Mouse (Mus musculus): ENCODE data around the gene Cfap157.

Gene Cfap157

DNA sequence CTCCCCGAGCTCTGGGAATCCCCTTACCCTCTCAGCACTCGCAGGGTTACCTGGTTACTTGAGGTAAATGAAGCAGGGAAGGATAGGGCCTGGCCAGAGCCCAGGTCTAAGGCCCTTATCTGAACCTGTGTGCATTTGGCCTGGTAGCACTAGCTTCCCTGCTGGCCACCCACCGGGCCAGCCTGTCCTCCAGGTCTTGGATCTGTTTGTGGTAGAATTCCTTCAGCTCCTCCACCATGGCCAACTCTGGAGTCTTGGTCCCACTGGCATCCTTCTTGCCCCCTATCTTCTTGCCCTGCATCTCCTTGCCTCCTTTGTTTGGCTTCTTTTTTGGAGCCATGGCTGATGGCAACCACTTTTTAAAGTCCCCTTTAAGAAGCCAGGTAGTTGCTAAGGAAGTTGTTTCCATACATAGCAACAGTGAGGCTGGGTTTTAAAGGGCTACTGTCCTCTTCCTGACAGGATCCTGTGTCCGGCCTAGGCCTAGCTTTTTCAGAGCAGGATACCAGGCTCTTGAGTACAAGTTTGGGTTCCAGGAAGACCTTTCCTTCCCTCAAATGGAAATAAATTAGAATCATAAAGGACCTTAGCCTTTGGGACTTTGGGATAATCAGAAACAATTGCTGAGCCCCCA, at the start of gene Cfap157:
Cfap157 (minus strand) TSS at position 381 of the 634 bp plus-strand sequence.
- DNase-seq (ENCODE audit: low spot score), result no peak

DNA sequence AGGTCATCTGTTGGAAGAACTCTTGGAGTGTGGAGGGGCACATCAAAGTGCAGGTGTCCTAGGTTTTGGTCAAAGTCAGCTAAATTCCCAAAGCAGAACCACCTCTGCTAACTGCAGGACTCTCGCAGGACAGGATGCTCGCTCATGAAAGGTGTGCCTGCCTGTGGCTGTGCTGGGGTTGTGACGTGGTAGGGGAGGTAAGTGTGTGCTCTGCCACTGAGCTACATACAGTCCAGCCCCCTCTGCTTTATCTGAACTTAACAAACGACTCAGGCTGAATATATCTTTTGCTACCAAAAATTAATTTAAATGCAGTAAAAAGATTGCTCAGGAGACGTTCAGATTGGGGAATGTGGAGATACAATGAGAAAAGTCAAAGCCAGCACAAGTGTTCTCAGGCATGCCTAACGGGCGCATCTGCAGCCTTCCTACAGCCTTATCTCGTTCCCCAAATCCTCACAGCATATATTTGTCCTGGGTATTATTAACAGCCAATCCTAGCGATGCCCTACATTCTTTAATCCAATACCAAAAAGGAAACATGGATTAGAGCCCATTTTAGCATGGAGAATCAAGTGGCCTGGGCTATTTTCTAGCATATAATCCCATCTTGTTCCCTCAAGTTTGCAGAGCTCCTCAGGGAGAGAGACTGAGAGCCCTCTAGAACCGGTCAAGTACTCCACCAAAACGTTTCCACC, 44.9 kb upstream of the Cfap157 start:
- no peak for DNase-seq (ENCODE audit: low spot score)

DNA sequence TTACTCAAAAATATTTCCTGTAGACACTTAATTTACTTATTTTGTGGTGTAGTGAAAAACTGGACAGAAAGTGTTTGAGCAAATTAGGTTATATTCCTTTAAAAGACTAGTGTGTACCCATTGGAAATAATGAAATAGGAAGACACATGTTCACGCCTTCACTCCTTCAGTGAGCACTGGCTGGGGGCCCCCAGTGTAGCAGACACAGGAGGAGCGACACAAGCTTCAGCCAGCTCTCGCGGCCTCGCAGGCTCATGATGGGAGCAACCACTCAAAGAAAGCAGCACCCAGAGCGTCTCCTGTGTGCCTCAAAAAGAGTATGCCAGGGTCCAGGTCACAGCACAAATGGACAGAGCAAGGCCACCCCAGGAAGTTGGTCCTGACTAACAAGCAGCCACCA, 41.6 kb upstream of the Cfap157 start:
- no peak for DNase-seq (ENCODE audit: low spot score)

DNA sequence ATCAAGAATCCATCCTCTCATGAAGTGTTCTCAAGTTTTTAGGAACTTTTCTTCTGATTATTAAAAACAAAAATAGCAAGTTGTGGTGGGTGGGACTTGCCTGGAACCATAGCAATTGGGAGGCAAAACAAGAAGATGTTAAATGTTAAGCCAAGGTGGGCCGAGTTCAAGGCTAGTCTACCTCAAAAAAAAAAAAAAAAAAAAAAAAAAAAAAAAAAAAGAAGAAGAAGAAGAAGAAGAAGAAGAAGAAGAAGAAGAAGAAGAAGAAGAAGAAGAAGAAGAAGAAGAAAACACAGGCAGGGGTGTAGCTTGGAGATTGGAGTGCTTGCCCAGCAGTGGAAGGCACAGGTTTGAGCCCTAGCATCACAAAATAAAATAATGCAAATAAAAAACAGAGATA, 40.5 kb upstream of the Cfap157 start:
- no peak for DNase-seq (ENCODE audit: low spot score)

DNA sequence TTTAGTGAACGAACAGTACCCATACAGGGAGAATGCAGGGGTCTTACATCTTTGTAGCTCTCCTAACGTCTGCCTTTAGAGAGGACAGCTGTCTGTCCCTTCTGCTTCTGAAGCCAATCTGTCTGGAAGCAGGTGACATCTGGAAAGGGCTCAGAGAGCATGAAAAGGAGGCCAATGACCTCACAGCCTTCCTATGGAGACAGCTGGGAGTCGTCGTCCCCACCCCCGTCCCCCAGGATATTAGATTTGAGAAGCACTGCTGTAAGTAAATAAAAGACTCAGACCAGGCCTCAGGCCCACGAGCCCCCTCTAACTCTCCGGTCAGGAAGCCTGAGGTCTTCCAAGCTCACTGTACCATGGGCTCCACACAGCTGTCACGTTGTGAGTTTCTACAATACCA, 40.0 kb upstream of the Cfap157 start:
- DNase-seq (ENCODE audit: low spot score), result no peak

DNA sequence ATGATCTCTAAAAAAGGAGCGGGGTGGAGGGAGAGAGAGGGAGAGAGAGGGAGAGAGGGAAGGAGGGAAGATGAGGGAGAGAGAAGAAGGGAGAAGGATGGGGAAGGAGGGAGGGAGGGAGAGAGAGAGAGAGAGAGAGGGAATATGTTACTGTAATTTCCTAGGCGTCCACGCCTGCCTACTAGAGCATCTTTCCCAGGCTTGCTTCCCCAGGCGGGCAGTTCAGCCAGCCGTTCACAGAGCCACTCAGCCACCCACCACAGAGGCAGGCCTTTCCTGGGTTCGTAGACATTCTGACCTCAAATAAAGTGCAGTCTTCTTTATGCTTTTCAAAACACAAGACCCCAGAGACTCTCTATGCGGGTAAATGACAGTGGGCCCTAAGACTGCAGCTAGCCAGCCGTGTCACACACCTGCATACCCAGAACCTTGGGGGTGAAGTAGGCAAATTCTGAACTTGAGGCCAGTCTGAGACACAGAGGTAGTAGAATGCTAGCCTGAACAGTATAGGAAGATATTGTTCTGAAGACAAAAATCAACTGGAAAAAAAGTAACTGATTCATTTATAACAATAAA, 39.4 kb upstream of the Cfap157 start:
- no peak for DNase-seq (ENCODE audit: low spot score)

DNA sequence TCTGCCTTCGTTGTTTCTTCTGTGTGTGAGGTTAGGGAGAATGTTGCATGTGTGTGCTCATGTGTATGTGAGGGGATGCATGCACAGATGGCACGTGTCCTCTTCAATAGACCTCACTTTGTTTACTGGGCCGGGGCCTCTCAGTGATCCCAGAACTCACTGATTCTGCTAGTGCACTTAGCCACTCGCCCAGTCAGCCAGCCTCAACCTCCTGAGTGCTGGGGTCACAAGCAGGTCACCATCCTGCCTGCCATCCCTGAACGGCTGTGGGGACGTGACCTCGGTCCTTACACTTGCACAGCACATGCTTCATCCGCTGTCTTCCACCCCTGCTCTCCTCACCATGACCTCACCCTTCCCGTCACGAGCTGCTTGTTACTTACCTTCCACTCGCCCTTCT, 38.9 kb upstream of the Cfap157 start:
- no peak for DNase-seq (ENCODE audit: low spot score)

DNA sequence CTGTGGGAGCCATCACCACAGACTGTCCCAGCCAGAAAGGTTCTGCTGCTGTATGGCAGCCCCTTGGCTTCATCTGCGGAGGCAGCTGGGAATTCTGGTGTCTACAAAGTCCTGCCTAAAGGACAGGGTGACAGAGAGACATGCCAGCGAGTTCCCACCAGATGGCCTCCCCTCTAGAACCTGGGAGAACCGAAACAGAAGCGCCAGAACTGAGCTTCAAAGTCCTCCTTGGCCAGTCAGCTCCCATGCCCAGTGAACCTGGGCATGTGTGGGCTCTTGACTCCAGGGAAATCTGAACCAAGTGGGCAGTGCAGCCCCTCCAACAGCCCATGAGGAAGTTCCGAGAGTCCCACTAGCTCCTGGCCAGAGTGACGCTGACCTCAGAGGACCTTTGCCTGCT, 38.4 kb upstream of the Cfap157 start:
- DNase-seq (ENCODE audit: low spot score), result no peak

DNA sequence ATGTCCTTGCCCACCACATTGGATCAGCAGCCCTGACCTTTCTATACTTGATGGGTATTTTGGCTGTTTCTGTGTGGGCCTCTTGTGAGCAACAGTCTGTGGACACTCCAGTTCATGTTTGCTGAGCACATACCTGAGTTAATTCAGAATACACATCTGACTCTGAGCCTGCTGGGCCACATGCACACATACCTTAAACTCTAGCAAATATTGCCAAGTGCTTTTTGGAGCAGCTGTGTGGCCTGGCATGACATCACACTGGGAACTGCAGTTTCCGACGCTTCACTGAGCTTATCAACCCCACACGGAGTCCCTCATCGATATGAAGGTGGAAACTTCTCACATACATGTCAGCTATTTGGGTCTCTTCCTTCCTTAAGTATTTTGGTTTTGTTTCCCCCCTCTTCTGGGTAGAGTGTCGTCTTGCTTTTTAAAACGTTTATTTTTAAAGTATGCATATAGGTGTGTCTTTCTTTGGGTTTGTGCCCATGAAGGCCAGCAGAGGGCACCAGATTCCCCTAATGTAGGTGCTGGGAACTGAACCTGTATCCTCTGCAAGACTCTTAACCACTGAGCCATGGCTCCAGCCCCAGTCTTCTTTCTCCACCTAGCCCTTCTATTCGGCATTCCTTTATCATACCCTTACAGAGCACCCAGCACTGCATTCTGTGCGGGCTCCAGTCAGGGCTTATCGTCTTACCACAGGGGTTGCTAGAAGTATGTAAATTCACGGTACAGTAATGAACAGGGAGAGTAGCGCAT, 37.0 kb upstream of the Cfap157 start:
- DNase-seq (ENCODE audit: low spot score), result peak; percentile 42

DNA sequence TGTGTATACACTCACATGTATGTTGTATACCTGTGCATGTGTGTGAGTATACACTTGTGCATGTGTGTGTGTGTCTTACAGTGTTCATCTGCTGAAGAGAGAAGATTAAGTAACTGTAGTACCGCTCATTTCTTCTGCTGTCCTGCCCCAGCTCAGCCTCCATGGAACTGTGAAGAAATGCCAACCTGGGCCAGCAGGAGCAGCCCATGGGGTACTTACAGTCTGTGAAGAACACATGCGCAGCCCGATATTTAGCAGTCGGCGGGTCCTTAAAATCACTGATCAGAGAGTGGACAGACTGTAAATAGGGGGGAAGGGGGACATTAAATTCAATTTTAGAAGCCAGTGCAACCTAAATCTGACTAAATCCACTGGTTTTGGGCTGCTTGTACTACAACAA, 34.0 kb upstream of the Cfap157 start:
- no peak for DNase-seq (ENCODE audit: low spot score)

DNA sequence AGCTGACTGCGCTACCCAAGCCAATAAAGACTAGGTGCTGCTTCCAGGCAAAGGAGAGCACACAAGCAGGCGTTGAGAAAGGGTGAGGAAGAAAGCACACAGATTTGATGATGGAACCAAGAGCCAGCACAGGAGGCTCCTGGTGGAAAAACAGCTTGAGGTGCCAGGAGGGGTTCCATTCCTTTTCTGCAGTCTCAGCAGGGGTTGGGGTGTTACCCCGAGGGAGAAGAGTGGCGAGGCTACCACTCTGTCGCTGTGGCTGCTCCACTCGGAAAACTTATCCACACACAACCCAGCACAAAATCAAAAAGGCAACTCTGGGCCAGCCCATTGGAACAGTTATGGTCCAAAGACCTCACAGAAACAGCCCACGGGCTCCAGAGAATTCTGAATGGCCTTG, 33.4 kb upstream of the Cfap157 start:
- DNase-seq (ENCODE audit: low spot score), result no peak

DNA sequence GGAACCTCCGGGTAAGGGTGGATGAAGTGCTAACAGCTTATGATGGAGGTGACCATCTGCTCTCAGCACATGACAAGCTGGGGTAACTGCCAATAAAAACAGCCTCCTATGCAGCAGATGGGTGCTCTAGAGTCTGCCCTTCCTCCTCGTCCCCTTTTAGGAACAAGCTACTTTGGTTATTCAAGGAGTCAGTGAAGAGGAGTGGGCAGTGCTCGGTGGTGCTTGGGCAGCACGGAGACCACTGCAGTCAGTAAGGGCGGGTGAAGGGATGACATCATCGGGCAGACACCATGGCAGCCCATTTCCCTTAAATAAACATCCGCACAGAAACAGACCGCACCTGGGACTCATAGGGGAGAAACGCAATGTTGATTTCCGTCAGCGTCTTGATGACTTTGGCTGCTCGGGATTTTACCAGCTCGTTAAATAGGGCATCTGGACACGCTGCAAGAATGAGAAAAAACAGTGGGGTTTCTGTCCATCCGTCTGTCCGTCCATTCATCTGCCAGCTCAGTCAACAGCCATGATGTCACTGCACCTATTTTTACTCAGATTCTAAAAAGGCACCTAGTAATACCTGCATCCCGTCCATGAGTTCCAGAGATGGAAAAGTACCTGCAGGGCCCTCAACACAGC, 32.8 kb upstream of the Cfap157 start:
- peak; percentile 79 for DNase-seq (ENCODE audit: low spot score)

DNA sequence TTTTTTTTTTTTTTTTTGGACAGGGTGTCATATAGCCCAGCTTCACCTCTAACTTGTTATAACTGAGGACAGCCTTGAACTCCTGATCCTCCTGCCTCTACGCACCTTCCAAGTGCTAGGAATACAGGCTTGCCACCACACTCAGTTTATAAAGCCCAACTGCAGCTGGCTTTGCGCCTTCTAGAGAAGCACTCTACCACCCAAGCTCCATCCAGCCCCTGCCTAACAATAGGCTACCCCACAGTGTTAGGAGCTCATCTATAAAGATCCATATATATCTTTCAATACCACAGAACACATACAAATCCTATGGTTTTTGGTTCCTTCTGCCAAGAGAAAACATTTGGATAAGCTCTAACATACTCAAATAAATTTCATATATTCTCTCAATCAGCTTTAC, 32.3 kb upstream of the Cfap157 start:
- DNase-seq (ENCODE audit: low spot score), result no peak

DNA sequence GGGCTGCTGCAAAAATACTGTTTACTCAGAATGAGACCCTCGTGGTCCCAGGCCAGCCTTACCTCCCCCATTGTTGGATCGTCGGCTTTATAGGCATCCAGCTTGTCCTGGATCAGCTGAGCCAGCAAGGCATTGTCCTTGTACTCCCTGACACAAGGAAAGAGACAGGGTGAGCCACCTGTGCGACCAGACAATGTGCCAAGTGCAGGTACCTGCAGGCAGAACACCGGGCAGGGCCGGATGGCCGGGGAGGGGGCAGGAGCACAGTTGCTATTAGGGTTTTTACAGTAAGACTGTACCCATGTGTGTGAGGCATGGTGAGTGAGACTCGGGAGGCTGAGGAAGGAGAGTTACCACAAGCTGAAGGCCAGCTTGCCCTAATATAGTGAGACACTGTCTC, 27.7 kb upstream of the Cfap157 start:
- DNase-seq (ENCODE audit: low spot score), result no peak

DNA sequence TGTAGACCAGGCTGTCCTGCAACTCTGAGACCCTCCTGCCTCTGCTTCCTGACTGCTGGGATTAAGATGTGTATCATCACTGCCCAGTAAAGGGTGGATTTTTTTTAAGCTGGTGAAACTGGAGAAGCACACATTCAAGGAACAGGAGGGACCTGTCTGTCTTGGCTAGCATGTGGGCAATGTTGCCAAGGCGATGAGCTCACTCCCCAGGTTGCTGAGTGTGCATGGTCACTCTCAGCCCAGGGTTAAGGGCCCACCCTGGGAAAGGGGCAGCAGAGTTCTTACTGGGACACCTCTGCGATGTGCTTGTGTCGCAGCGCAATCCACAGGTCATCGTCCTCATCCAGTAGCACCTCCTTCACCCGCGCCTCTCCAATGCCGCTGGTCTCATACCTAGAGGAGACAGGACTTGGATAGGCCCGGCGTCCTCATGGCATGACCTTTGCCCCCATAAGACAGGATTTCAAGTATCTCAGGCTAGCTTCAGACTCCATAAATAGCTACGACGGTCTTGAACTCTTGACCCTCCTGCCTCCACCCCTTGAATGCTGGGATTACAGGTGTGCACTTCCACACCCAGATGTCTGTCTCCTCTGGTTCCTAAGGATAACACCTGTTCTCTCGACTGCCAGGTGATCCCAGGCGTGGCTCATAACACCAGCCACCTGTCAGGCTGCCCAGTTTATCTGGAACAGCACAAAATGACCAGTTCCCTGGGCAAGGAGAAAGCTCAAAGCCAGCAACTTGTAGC, 24.8 kb upstream of the Cfap157 start:
- no peak for DNase-seq (ENCODE audit: low spot score)

DNA sequence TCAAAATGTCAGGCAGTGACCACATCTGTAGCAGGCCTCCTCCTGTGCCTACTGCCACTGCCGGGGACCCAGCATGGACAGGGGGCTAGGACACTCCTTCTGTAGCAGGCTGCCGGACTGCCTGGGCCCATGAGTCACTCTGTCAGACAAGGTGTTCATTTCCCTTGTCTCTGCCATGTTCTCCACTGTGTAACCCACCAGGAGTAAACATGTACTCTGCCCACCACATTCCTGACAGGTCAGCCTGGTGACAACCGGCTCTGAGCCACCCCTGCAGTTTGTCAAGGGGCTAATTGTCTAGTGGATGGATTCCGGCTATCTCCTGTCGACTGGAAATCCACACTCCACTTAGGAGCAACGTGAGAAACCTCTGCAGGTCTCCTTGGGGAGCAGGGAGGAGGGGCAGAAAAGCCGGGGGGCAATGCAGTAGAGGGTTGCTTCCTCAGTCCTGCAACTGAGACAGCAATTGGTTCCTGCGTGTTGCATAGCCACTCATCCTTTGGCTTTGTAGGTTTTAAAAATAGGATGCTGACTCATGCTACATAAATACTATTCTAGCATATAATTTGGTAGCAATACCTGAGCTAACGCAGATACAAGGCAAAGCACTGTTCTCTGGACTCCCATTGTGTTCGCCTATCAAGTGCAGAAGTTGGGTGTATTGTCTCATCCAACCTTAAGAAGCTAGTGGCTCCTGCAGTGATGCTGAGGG, 14.2 kb upstream of the Cfap157 start:
- DNase-seq (ENCODE audit: low spot score), result no peak

DNA sequence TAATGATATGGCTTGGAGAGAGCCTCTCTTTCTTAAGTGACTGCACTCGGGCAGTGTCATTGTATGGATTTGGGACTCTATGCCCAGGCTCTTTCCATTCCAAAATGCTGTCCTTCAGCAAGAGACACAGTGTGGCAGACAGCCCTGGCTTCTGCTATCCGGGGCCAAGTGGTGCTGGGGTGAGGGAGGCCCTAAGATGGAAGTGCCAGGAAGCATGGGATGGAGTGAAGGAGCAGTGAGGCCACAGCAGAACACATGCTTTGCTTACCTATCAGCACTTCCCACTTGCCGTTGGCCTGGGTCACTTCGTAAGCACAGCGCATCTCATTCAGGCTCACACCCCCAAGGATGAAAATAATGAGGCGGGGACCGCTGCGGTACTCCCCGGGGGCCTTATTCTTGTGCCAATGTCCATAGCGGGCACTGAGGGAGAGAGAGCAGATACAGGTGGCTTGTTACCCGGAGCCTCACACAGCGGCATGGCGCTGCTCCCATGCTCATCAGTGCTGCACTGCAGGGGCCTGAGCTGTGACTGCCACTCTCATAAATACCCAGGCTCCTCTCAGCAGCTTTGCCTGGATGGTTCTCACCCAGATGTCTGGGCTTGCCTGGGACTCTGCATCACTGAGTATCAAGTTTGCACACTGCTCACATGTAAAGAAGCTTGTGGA, 11.7 kb upstream of the Cfap157 start:
- DNase-seq (ENCODE audit: low spot score), result no peak

DNA sequence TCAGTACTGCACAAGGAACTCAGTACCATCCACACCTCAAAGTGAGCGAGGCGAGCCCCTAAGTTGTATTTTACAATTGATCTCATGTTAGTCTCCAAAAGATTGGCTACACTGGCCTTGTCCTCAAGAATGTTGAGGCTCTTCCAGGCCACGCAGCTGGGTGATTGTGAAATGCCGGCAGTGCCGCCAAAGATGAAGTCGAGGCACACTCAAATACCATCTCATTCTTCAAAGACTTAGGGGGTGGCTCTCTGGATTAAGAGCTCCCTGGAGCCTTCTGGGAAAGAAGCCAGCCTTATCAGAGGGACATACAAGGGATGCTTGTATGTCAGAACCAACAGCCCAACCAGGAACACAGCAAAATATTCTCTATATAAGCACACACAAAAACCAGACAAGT, 7.1 kb upstream of the Cfap157 start:
- no peak for DNase-seq (ENCODE audit: low spot score)

DNA sequence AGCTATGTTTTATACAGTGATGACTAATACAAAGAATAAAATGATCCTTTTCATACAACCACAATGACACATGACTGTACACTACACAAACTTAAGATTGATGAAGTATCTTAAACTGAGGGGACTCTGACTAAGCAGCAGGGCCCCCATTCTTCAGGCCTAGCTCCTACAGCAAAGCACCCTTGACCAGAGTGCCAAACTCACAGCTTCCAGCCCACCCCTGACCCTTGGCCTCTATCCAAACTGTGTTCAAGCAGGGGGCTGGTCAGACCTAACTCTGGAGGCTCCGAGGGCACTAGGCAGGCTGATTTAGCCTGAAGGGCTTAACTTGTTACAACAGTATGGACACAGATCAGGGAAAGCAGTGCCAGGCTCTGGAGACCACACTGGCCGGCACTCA, 4.4 kb upstream of the Cfap157 start:
- no peak for DNase-seq (ENCODE audit: low spot score)

DNA sequence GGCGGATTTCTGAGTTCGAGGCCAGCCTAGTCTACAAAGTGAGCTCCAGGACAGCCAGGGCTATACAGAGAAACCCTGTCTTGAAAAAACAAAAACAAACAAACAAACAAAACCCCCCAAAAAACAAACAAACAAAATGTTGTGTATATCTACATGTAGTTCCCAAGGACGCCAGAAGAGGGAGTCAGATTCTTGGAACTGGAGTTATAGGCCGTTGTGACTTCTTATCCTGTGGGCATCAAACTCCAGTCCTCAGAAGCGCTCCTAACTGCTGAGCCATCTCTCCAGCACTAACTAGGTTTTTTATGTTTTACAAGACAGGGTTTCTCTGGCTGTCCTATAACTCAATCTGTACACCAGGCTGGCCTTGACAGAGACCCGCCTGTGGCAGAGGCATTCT, 2.9 kb upstream of the Cfap157 start:
- DNase-seq (ENCODE audit: low spot score), result no peak

DNA sequence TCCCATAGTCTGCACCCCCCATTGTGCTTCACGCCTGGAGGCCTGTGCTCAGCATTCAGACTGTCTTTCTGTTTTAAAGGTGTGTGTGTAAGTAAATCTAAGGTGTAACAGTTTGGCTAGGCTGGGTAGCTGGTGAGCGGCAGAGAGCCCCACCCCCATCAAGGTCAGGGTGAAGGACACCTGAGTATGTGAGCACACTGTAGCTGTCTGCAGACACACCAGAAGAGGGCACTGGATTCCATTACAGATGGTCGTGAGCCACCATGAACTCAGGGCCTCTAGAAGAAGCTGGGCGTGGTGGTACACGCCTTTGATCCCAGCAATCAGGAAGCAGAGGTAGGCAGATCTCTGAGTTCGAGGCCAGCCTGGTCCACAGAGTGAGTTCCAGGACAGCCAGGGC, 2.5 kb downstream of the Cfap157 start:
- DNase-seq (ENCODE audit: low spot score), result no peak
